Mouse (Mus musculus) cortical plate, adult 2 months (tissue): Measurements from ENCODE around the gene Lamc3. TPM values are rescaled to one million over a fixed set of nuclear protein-coding genes. Genes with fewer than 3 reads are reported as not detected.

Experiments
- H3K27ac ChIP-seq: fragments of 200-500 bp; 2 replicates; pipeline ENCODE4 v1.5.1; 2012; ENCODE audit warnings: low read length, control low read depth, inconsistent platforms; ENCODE audit not compliant: insufficient read depth
- H3K4me1 ChIP-seq: fragments of 200-500 bp; 2 replicates; pipeline ENCODE4 v1.6.1; 2011; ENCODE audit warnings: low read length; ENCODE audit not compliant: control insufficient read depth, insufficient read depth
- H3K4me3 ChIP-seq: fragments of 200-500 bp; 2 replicates; pipeline ENCODE4 v1.5.1; 2011; ENCODE audit warnings: mild to moderate bottlenecking, low read length, control low read depth; ENCODE audit not compliant: insufficient read depth
- CTCF ChIP-seq: fragments of 200-500 bp; IDR thresholded peaks from 2 replicates; pipeline ENCODE4 v1.5.1; 2011; ENCODE audit warnings: mild to moderate bottlenecking, control low read depth, low read length; ENCODE audit not compliant: insufficient read depth; ENCODE audit errors: extremely low read depth
- POLR2A ChIP-seq: fragments of 200-500 bp; IDR thresholded peaks from 2 replicates; pipeline ENCODE4 v1.6.1; 2011; ENCODE audit warnings: mild to moderate bottlenecking, low read length, control low read depth; ENCODE audit not compliant: insufficient read depth; ENCODE audit errors: extremely low read depth
- polyA plus RNA-seq: library from polyadenylated mRNA; depleted of rRNA; stranded (reverse); fragments of >200 nt; gene quantifications from 2 replicates; pipeline ENCODE4 v1.2.3, GENCODE M21; 2012

Lamc3 gene
- polyA plus RNA-seq, 1 experiment, result 3.9 TPM

- no peak overlapping the region for H3K27ac ChIP-seq
- no peaks in the 10 kb centered on the region for H3K4me1 ChIP-seq
- no peak overlapping the region for H3K4me3 ChIP-seq
- no peak for TF ChIP-seq POLR2A
- TF ChIP-seq CTCF, result peak; percentile 67
Observed at GRCm38 (mm10) chr2:31917636-31918035, 30.5 kb downstream of the Lamc3 start.

GRCm38 (mm10) chr2:31923645-31924044 lies 36.6 kb downstream of the Lamc3 start:
- H3K27ac ChIP-seq, result no peak overlapping the region
- TF ChIP-seq POLR2A (no peak), CTCF (no peak)
- no peak overlapping the region for H3K4me3 ChIP-seq
- H3K4me1 ChIP-seq, result no peaks in the 10 kb centered on the region

GRCm38 (mm10) chr2:31924811-31925210 lies 37.7 kb downstream of the Lamc3 start:
- Histone ChIP-seq H3K4me3 (no peak overlapping the region), H3K27ac (no peak overlapping the region), H3K4me1 (no peaks in the 10 kb centered on the region)
- TF ChIP-seq CTCF (no peak), POLR2A (no peak)

GRCm38 (mm10) chr2:31925936-31926335 lies 38.8 kb downstream of the Lamc3 start:
- Histone ChIP-seq H3K4me3 (no peak overlapping the region), H3K27ac (no peak overlapping the region)
- TF ChIP-seq CTCF (no peak), POLR2A (no peak)

GRCm38 (mm10) chr2:31929664-31930063 lies 42.6 kb downstream of the Lamc3 start:
- Histone ChIP-seq H3K4me1 (no peaks in the 10 kb centered on the region), H3K27ac (no peak overlapping the region), H3K4me3 (no peak overlapping the region)
- TF ChIP-seq CTCF (no peak), POLR2A (no peak)

More at GRCm38 (mm10) chr2:31925936-31926335, 38.8 kb downstream of the Lamc3 start:
- H3K4me1 ChIP-seq, result no peaks in the 10 kb centered on the region

- Histone ChIP-seq H3K4me3 (no peak overlapping the region), H3K4me1 (no peaks in the 10 kb centered on the region), H3K27ac (no peak overlapping the region)
- TF ChIP-seq CTCF (no peak), POLR2A (no peak)
Observed at GRCm38 (mm10) chr2:31934551-31934950, 47.5 kb downstream of the Lamc3 start.

- no peaks in the 10 kb centered on the region for H3K4me1 ChIP-seq
- no peak overlapping the region for H3K4me3 ChIP-seq
- no peak for TF ChIP-seq POLR2A
- no peak for TF ChIP-seq CTCF
- no peak overlapping the region for H3K27ac ChIP-seq
Observed at GRCm38 (mm10) chr2:31935054-31935453, 48.0 kb downstream of the Lamc3 start.

GRCm38 (mm10) chr2:31938298-31938697 lies 51.2 kb downstream of the Lamc3 start:
- Histone ChIP-seq H3K27ac (no peak overlapping the region), H3K4me1 (no peaks in the 10 kb centered on the region), H3K4me3 (no peak overlapping the region)
- TF ChIP-seq POLR2A (no peak), CTCF (no peak)

GRCm38 (mm10) chr2:31943011-31943410 lies 55.9 kb downstream of the Lamc3 start:
- TF ChIP-seq POLR2A, result no peak
- no peak for TF ChIP-seq CTCF
- Histone ChIP-seq H3K27ac (no peak overlapping the region), H3K4me1 (no peaks in the 10 kb centered on the region), H3K4me3 (no peak overlapping the region)

- Histone ChIP-seq H3K4me1 (no peaks in the 10 kb centered on the region), H3K27ac (no peak overlapping the region), H3K4me3 (no peak overlapping the region)
- TF ChIP-seq CTCF (no peak), POLR2A (no peak)
Observed at GRCm38 (mm10) chr2:31945580-31945979, 58.5 kb downstream of the Lamc3 start.

- TF ChIP-seq POLR2A (no peak), CTCF (no peak)
Observed at GRCm38 (mm10) chr2:31948392-31948791, 61.3 kb downstream of the Lamc3 start.

More at GRCm38 (mm10) chr2:31948392-31948791, 61.3 kb downstream of the Lamc3 start:
- Histone ChIP-seq H3K27ac (no peak overlapping the region), H3K4me3 (no peak overlapping the region), H3K4me1 (no peaks in the 10 kb centered on the region)
